Mouse (Mus musculus): ENCODE data around the gene Hba-a1.
"Not testable (repeated sequence)": the region's sequence is repeated elsewhere in the genome, so short reads cannot be mapped to it uniquely, and the experiment has no call there.

The Hba-a1 gene

GRCm38 (mm10) chr11:32265117-32265738 is 18.1 kb upstream of the Hba-a1 start:
- DNase-seq, result no peak

GRCm38 (mm10) chr11:32266194-32266593 is 17.1 kb upstream of the Hba-a1 start:
- peak; percentile 10 for DNase-seq

GRCm38 (mm10) chr11:32266776-32267175 is 16.5 kb upstream of the Hba-a1 start:
- DNase-seq, result no peak

GRCm38 (mm10) chr11:32267188-32267884 is 16.0 kb upstream of the Hba-a1 start, which contains the start of gene Nprl3:
TSS of gene Nprl3 (minus strand) at chr11:32267707.
- peak; percentile 98 for DNase-seq

- peak; percentile 26 for DNase-seq
These were observed 15.3 kb upstream of the Hba-a1 start for GRCm38 (mm10) chr11:32267964-32268363.

- DNase-seq, result no peak
These were observed 14.4 kb upstream of the Hba-a1 start for GRCm38 (mm10) chr11:32268952-32269351.

GRCm38 (mm10) chr11:32271178-32271577 is 12.1 kb upstream of the Hba-a1 start:
- DNase-seq, result no peak

- DNase-seq, result no peak
These were observed 7.0 kb upstream of the Hba-a1 start, which contains the start of gene Hba-x for GRCm38 (mm10) chr11:32276347-32276746. TSS of gene Hba-x (plus strand) at chr11:32276400.

- DNase-seq, result no peak
These were observed 5.4 kb upstream of the Hba-a1 start for GRCm38 (mm10) chr11:32277736-32278457.

GRCm38 (mm10) chr11:32278458-32278957 is 4.8 kb upstream of the Hba-a1 start:
- DNase-seq, result no peak

GRCm38 (mm10) chr11:32280646-32281045 is 2.7 kb upstream of the Hba-a1 start:
- no peak for DNase-seq

GRCm38 (mm10) chr11:32281416-32282144 is 1.7 kb upstream of the Hba-a1 start:
- DNase-seq, result no peak

- not testable (repeated sequence) for DNase-seq
These were observed 1.3 kb downstream of the Hba-a1 start for GRCm38 (mm10) chr11:32284582-32284981.

- no peak for DNase-seq
These were observed 1.9 kb downstream of the Hba-a1 start for GRCm38 (mm10) chr11:32285031-32285775.

- DNase-seq, result not testable (repeated sequence)
These were observed 2.6 kb downstream of the Hba-a1 start for GRCm38 (mm10) chr11:32285887-32286286.

- DNase-seq, result peak; percentile 83
These were observed 3.6 kb downstream of the Hba-a1 start, which contains the start of gene Hbq1b for GRCm38 (mm10) chr11:32286695-32287492. TSS of gene Hbq1b (plus strand) at chr11:32286965.

- DNase-seq, result no peak
These were observed 4.1 kb downstream of the Hba-a1 start for GRCm38 (mm10) chr11:32287493-32287825.

GRCm38 (mm10) chr11:32292819-32293218 is 9.5 kb downstream of the Hba-a1 start:
- not testable (repeated sequence) for DNase-seq

GRCm38 (mm10) chr11:32293479-32293878 is 10.2 kb downstream of the Hba-a1 start:
- DNase-seq, result not testable (repeated sequence)

- not testable (repeated sequence) for DNase-seq
These were observed 12.9 kb downstream of the Hba-a1 start, which contains the start of gene Hba-a2 for GRCm38 (mm10) chr11:32296203-32296602. TSS of gene Hba-a2 (plus strand) at chr11:32296489.

- not testable (repeated sequence) for DNase-seq
These were observed 14.1 kb downstream of the Hba-a1 start for GRCm38 (mm10) chr11:32297417-32297816.
